In the genomic region with DNA sequence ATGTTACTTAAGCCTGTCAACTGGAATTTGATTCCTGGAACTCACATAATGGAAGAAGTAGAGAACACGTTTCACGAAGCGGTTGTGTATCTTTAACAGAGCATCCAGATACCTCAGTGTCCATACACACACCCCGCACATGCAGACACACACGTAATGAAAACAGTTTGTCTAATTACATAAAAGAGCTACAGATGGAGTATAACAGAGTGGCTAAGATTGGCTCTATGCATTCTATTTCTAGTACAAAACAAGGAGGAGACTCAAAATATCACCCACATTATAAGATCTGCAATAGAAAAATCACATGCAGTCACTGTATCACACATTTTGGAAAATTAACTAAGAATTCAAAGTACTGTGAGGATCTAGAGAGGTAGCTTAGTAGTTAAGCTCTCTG, we compare ENCODE assay signal across 22 mouse cellular contexts.
DNase-seq lines count a peak whose midpoint lies in the region; ATAC-seq lines count a peak whose summit lies in the region.
"Had no signal": no experiment of that assay in that cellular context is flagged by ENCODE, and none has a peak within 500 bp of the region (broad histone marks: within the 10 kb centered on the region; RNA-seq: fewer than 3 reads in every experiment).

No protein-coding gene starts in this region.

- DNase-seq in frontal cortex, postnatal 14 days (ENCODE audit: low spot score in 2 of 2): no peak
- DNase-seq in left cerebral cortex, adult 9 months (ENCODE audit: low spot score in 2 of 2): peak; percentile 13 to 20
- no peak for DNase-seq in left cerebral cortex, postnatal 4 days
- DNase-seq in right cerebral cortex, adult 2 months (ENCODE audit: low spot score in 2 of 2): peak; percentile 8 to 17
- DNase-seq in right cerebral cortex, postnatal 25 days: no peak
- DNase-seq in layer of hippocampus, postnatal 25 days (ENCODE audit: extremely low spot score in 1 of 2, low spot score in 1 of 2): no peak
- DNase-seq: adrenal gland, postnatal 10 days; adrenal gland, postnatal 36 days; B cell, adult 2 months; cerebellum, adult 11 months; cerebellum, adult 2 months; cerebellum, adult 9-11 months; cerebellum, postnatal 25 days; gastrocnemius, adult 2 months; gastrocnemius, postnatal 25 days; heart, adult 18-20 months; heart, postnatal 10 days; heart, postnatal 36 days had no signal

- peak; percentile 94 for ATAC-seq in frontal cortex, adult (ENCODE audit: low TSS enrichment)
- ATAC-seq: forebrain, embryonic 14.5 days; hindbrain, embryonic 16.5 days; Patski had no signal

- intact Hi-C loops in left cerebral cortex, postnatal 4 days (cut with DNase I): no loop called here

Comparison
In these comparisons a context has a peak if more than half of its experiments do, and no peak if none do; other contexts are left out.
1. DNase-seq: peak in left cerebral cortex, adult 9 months (2 of 2) and right cerebral cortex, adult 2 months (2 of 2); none in frontal cortex, postnatal 14 days (0 of 2), left cerebral cortex, postnatal 4 days (single experiment), right cerebral cortex, postnatal 25 days (single experiment) and layer of hippocampus, postnatal 25 days (0 of 2).